Mouse (Mus musculus) brain, embryonic 14.5 days (tissue): ENCODE results near the gene Rhbdd1.

Source experiments
- CTCF ChIP-seq: fragments of 200-500 bp; IDR thresholded peaks from 2 replicates; pipeline ENCODE4 v1.5.1; 2012; ENCODE audit warnings: inconsistent platforms, mild to moderate bottlenecking, moderate library complexity, borderline replicate concordance; ENCODE audit not compliant: insufficient read depth, insufficient read length; ENCODE audit errors: extremely low read depth
- POLR2A ChIP-seq: fragments of 200-500 bp; IDR thresholded peaks from 2 replicates; pipeline ENCODE4 v1.6.1; 2012; ENCODE audit warnings: mild to moderate bottlenecking, inconsistent platforms, borderline replicate concordance; ENCODE audit not compliant: poor library complexity, insufficient read depth, insufficient read length, severe bottlenecking; ENCODE audit errors: extremely low read depth

GRCm38 (mm10) chr1:82321441-82321840 lies 5.2 kb downstream of the Rhbdd1 start:
- no peak for TF ChIP-seq POLR2A
- no peak for TF ChIP-seq CTCF
